Mouse (Mus musculus) lung, embryonic 16.5 days (tissue): ENCODE data around the gene Adgrg3. TPM values are rescaled to one million over a fixed set of nuclear protein-coding genes. Genes with fewer than 3 reads are reported as not detected.

Source experiments
- polyA plus RNA-seq: library from polyadenylated mRNA; unstranded; fragments of >200 nt; fragmentation: Nextera tagmentation; extraction: Ambion mirVana; gene quantifications from 2 replicates; pipeline ENCODE4 v1.2.1, GENCODE M21; 2015

Gene Adgrg3
- polyA plus RNA-seq, 1 experiment from 2014 or later, result 4.7 TPM

Other genes starting within 250 kb of the Adgrg3 start
- gene Cx3cl1, start 245.7 kb upstream of the Adgrg3 start, polyA plus RNA-seq, result 7.7 and 9.3 TPM in 2 replicates
- 0.62 TPM in 1 of 2 replicates, not detected in the other for gene Ccl17, start 207.2 kb upstream of the Adgrg3 start, polyA plus RNA-seq
- gene Coq9, start 179.4 kb upstream of the Adgrg3 start, polyA plus RNA-seq, result 69.1 and 69.7 TPM in 2 replicates
- 91.2 and 91.9 TPM in 2 replicates for gene Ciapin1, start 179.3 kb upstream of the Adgrg3 start, polyA plus RNA-seq
- 150 and 157 TPM in 2 replicates for gene Polr2c, start 160.2 kb upstream of the Adgrg3 start, polyA plus RNA-seq
- 49.4 and 49.7 TPM in 2 replicates for gene Dok4, start 141.4 kb upstream of the Adgrg3 start, polyA plus RNA-seq
- 18.2 and 18.5 TPM in 2 replicates for gene Ccdc102a, start 99.6 kb upstream of the Adgrg3 start, polyA plus RNA-seq
- 0.15 and 0.73 TPM in 2 replicates for gene Adgrg5, start 94.0 kb upstream of the Adgrg3 start, polyA plus RNA-seq
- 39.8 and 42.9 TPM in 2 replicates for gene Adgrg1, start 42.9 kb upstream of the Adgrg3 start, polyA plus RNA-seq
- gene Drc7, start 37.4 kb downstream of the Adgrg3 start, polyA plus RNA-seq, result 1.5 and 2.7 TPM in 2 replicates
- gene Katnb1, start 63.5 kb downstream of the Adgrg3 start, polyA plus RNA-seq, result 22.5 and 23.6 TPM in 2 replicates
- 16.2 and 16.8 TPM in 2 replicates for gene Kifc3, start 185.1 kb downstream of the Adgrg3 start, polyA plus RNA-seq